Mouse (Mus musculus) cerebellum, adult 18-20 months (tissue): ENCODE results near the gene Mcts2.

Source experiments
- DNase-seq, 2 experiments: peaks; one replicate each; pipeline ENCODE4 v3.0.0; 2021

Mcts2 gene

DNA sequence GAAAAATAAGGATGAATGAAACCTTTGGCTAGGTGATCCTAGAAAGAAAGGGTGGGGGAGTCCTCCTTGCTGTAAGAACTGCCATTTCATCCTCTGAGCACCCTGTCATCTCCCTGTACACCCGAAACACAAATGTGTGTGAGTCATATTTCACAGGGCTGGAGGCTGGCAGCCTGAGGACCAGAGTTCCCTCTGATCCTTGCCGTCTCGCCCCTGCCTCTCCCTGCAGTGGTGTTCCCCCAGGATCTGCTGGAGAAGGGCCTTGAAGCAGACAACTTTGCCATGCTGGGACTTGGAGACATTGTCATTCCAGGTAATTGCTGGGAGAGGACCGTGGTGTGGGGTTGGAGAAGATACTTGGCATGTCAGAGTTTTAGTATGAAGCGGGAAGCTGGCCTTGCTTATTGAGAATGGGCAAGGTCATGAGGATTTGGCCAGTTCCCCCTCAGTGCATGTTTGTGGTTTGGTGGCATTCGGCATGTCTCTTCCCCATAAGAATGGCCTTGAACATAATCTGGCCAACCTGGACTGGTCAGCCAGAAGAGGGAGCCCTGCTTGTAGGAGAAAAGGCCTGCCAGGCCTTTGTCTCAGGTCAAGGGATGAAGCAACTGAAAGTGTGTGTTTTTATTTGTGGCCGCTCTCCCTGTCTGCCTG is 4.9 kb downstream of the Mcts2 start:
- DNase-seq = peak in 1 of 2 experiments; percentile 60

- DNase-seq = peak; percentile 67 to 81
Measured at GRCm38 (mm10) chr2:152693233-152693632, 6.4 kb downstream of the Mcts2 start.

DNA sequence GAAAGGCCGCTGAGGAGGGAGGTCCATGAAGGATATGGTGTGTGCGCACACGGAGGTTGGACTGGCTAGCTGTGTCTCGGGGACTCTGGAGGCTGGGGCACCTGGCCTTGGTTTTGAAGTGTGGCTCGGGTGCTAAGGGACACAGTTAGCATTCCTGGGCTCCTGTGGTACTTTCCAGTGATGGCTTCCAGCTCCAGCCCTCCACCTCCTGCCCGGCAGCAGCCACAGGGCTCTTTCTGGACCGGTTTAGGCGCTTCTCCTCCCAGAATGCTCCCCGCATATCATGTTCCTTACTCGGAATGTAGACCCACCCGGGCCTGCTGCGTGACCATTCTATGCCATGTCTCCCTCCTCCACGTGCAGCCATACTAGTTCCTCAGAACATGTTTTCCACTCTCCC is 6.9 kb downstream of the Mcts2 start:
- no peak for DNase-seq

DNA sequence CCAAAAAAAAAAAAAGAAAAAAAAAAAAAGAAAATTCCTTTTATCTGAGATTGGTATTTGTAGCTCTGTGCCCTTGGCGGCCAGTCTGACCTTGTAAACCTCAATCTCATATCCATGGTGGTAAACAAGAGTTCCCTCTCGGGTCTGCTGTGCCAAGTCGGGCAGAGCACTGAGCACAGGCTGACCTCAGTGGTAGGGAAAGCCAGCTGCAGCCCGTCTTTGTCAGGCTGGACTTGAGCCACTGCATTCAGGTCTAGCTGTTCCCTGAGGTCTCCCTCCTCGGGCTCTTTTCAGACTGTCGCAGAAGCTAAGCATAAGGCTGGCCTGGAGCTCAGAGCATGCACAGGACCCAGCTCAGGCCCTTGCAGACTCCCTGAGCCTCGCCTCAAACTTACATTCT is 7.9 kb downstream of the Mcts2 start:
- no peak for DNase-seq

DNA sequence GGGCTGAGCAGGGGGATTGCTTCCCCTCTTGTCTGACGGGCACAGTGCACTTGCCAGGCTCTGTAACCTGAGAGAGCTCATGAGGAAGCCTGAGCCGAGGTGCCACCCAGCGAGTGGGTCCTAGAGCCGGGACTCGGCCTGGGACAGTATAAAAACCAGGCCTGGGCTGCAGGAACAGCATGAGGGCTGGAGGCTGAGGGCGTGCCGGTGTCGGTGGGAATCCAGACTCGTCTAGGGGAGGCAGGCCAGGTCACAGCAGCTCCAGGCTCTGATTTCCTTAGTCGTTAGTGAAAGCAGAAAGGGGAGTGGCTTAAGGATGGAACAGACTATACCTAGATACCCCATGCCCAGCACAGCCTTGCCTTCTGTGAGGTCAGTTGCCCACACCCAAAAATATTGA is 9.2 kb downstream of the Mcts2 start:
- DNase-seq = no peak

DNA sequence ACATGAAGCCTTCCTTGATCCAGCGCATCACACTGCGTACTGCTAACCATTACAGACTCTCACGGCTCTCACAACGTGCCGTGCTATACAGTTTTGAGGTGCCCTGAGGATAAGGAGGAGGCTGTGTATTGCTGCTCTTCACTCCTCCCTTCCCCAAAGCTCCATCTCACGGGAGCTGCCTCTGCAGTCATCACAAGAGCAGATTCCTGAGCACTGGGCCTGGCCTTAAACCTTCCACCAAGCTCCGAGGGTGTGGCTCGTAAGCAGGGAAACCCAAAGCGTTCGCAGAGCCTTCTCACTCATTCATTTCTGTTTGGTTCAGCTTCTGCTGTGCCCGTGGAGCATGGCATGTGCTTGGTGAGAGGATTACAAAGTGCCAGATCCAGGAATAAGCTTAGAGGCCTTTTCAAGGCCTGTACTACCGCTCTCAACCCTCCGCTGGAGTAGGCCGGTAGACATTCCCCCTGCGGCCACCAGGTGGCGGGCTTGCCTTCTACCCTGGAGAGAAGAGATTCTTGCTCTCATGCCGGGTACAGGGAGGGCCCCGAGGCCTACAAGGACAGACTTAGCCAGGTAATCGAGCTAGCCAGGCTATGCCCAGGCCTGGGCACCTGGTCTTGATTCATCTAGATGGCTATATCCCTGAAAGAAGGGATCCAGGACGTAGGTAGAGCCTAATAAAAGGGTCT is 9.8 kb downstream of the Mcts2 start:
- DNase-seq = peak; percentile 93 to 97

DNA sequence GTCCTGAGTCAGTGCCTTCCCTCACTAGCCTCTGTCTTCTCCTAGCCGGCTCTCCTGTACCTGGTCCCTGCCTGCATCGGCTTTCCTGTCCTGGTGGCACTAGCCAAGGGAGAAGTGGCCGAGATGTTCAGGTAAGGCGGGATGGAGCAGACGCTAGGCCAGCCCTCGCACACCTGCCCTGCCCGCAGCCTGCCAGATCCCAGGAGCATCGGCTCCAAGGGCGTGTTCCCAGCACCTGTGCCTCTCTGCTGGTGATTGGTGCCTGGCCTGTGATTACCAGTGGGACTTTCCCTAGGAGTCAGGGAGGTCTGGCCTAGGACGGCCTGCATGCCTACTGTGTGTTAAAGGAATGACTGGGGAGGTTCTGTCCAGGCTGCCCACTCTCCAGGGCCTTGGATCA is 13.3 kb downstream of the Mcts2 start:
- DNase-seq = peak; percentile 40 to 54

DNA sequence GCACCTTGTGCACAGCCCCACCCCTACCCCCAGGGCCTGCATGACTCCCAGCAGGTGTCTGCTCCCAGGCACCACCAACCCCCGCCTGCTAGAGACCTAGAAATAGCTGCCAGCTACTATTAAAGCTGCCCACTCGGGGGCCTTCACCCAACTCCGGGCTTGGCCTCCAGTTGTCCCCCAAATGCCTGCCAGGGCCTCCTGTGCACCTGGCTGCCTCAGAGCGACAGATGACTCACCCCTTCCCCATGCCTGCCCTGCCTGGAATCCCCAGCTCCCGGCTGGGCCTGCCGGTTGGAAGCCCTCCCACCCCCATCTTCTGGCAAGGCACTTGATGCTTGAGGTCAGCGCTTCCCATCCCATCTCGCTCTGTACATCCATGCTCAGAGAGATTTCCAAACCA is 13.9 kb downstream of the Mcts2 start:
- DNase-seq = peak; percentile 59 to 62

DNA sequence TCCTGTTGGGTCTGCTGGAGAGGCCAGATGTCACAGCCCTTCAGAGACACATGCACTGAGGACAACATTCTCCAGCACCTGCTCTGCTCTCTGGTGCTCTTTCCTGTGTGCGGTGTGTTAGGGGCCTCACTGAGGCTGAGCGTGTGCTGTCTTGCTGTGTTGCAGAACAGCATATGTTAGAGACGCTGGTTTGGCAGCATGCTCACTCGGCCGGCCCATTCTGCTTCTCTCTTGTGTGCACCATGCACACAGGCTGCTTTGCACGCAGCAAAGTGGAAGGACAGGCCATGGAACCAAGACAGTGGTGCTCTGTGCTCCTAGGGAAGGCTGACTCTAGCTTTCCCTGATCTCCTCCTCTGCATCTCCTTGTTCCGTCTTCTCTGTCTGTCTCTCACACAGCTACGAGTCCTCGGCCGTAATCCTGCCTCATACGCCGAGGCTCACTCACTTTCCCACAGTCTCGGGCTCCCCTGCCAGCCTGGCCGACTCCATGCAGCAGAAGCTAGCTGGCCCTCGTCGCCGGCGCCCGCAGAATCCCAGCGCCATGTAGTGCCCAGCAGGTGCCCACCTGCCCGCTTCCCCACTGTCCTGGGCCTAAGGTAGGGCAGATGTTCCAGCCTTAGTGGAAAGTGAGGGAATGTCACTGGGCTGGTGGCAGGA is 16.9 kb downstream of the Mcts2 start:
- DNase-seq = peak; percentile 63 to 64

DNA sequence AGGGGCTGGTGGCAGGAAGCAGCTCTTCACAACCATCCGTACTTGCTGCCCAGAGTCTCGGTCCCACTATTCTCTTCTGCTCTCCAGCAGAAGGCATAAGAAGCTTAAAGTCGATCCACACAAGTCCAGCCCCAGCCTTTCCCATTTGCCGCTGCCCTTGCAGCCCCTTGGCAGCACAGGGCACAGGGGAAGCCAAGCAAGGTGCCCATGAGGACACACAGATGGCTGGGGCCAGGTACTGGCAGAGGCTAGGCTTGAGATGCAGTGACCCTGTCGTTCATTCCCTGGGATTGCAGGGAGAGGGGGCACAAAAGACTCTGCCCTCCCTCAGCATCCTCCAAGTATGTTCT is 17.4 kb downstream of the Mcts2 start:
- DNase-seq = peak; percentile 73 to 79

GRCm38 (mm10) chr2:152704811-152705370 is 18.1 kb downstream of the Mcts2 start:
- peak; percentile 33 to 56 for DNase-seq

GRCm38 (mm10) chr2:152705993-152706571 is 19.2 kb downstream of the Mcts2 start:
- peak; percentile 39 to 59 for DNase-seq

GRCm38 (mm10) chr2:152707186-152707585 is 20.4 kb downstream of the Mcts2 start:
- peak in 1 of 2 experiments; percentile 30 for DNase-seq

DNA sequence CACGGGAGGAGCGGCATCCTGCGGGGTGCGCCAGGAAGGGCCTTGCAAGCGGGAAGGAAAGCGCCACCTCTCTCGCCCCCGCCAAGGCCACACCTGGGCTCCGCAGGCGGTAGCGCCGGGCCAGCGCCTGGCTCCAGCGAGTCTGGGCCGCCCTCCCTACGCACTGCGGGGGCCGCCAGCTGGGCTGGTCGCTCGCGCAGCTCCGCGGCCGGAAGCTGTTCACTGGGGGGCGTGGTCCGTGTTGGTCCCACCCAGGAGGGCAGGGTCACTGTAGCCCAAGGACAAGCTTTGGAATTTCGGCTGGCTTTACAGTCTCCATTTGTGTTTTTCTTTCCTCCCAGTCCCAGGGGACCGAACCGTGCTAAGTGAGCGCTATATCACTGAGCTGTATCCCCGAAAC is 20.8 kb downstream of the Mcts2 start:
- peak; percentile 77 to 79 for DNase-seq

- DNase-seq = no peak
Measured at GRCm38 (mm10) chr2:152709066-152709465, 22.2 kb downstream of the Mcts2 start.

GRCm38 (mm10) chr2:152716241-152716772 is 29.5 kb downstream of the Mcts2 start:
- DNase-seq = no peak

GRCm38 (mm10) chr2:152717652-152718051 is 30.8 kb downstream of the Mcts2 start:
- DNase-seq = no peak

DNA sequence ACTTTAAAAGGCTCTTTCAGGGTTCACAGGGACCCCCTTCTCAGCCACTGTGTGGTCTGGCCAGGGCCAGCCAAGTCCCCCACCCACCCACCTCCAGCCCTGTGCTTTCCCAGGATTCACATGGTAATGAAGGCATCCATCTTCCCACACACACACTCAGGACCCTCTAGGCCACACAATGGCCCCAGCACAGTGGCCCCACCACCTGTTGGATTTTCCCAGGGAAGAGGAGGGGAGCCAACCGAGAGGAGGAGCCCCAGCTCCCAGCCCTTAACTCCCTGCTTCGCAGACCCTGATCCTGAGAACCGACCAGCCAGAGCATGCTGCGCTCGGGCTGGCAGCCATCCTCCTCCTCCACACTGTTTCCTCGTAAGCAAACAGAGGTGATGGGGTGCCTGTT is 31.2 kb downstream of the Mcts2 start:
- DNase-seq = no peak

DNA sequence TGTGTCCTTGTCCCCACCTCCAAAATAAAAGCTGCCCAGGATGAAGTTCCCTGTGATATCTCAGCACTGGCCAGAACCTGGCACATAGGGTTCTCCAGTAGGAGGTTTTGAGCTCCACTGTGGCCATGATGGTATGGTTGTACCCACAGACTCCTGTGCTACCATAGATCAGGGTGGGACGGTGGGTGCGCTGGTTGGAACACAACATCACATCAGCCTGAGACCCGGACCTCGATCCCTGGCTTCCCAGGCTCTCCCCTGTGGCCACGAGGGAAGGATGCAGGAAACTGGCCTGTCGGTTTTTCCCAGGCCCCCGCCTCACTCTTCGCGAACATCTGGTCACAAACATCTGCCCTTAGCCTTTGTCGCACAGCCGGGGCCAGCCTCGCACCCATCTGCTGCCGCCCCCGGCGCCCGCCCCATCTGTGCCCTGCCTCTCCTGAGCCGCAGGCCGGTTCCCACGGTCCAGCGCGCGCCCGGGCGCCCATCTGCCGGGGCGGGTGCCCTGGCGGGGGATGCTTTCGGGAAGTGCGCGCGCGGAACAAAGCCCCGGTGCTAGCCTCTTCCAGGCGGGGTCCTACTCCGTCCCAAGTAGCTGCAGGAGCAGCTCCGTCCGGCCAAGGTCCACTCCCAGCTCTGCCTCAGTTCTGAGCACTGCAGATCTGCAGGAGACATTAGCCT is 37.0 kb downstream of the Mcts2 start:
- no peak for DNase-seq

- DNase-seq = no peak
Measured at GRCm38 (mm10) chr2:152724332-152724723, 37.5 kb downstream of the Mcts2 start.

DNA sequence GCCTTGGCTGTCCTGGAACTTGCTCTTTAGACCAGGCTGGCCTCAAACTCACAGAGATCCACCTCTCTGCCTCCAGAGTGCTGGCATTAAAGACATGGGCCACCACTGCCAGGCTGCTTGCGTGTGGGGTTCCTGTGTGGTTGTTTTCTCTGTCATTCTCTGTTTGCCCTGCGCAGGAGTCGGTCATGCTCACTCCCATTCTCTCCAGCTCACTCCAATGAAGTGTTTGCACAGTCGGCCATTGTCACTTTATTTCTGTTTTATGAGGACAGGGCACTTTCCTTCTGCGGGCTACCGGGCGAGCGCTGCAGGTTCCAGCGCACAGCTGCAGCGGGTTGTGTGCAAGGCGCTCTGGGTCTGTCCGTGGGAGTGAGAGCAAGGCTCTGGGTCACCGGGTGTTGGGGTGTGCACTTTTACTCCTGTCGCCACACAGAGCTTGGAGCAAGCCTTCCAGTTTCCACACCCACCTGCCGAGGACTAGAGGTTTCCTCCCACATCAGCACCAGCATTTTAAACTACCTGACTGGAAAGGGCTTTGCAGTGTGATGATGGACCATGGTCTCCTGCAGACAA is 38.4 kb downstream of the Mcts2 start:
- DNase-seq = no peak

GRCm38 (mm10) chr2:152726213-152726612 is 39.4 kb downstream of the Mcts2 start:
- no peak for DNase-seq
